Mouse (Mus musculus): ENCODE measurements around the gene Hbq1a. TPM values are rescaled to one million over a fixed set of nuclear protein-coding genes. Genes with fewer than 3 reads are reported as not detected.
"Not testable (repeated sequence)": the region's sequence is repeated elsewhere in the genome, so short reads cannot be mapped to it uniquely, and the experiment has no call there.

Hbq1a gene
- 0.69 and 1.1 TPM in 2 replicates for polyA plus RNA-seq (2015; fragmentation: Nextera tagmentation; extraction: Ambion mirVana)

GRCm38 (mm10) chr11:32299865-32300264, at the start of gene Hbq1a:
Gene Hbq1a, plus strand, starts transcription at chr11:32300069.
- not testable (repeated sequence) for H3K27me3 ChIP-seq; H3K4me1 ChIP-seq; H3K36me3 ChIP-seq; H3K9ac ChIP-seq (replicated peaks); H3K9me3 ChIP-seq; H3K27ac ChIP-seq (replicated peaks)
- peak within 1 kb of the TSS; percentile 29 for H3K4me3 ChIP-seq
- ATAC-seq (replicated peaks), result peak; percentile 55; the same call in 1 of the 2 replicates
- WGBS, result 5% methylated on average over 16 of the region's 16 CpGs
- H3K4me2 ChIP-seq (replicated peaks), result peak within 1 kb of the TSS; percentile 40

- no peaks in the 10 kb centered on the region for H3K4me1 ChIP-seq
- H3K27me3 ChIP-seq, result no peaks in the 10 kb centered on the region
- no peak overlapping the region for H3K4me2 ChIP-seq (replicated peaks)
- WGBS, result 86% methylated on average over 8 of the region's 8 CpGs
- ATAC-seq (replicated peaks), result no peak
- H3K9ac ChIP-seq (replicated peaks), result no peak overlapping the region
- H3K27ac ChIP-seq (replicated peaks), result no peak overlapping the region
- H3K4me3 ChIP-seq, result no peak overlapping the region
- peaks cover 40% of the 10 kb centered on the region for H3K36me3 ChIP-seq
- H3K9me3 ChIP-seq, result no peaks in the 10 kb centered on the region
These were observed 48.7 kb upstream of the Hbq1a start for GRCm38 (mm10) chr11:32250880-32251763.

GRCm38 (mm10) chr11:32253121-32253520, 46.7 kb upstream of the Hbq1a start:
- Histone ChIP-seq H3K4me1 (no peaks in the 10 kb centered on the region), H3K4me3 (no peak overlapping the region), H3K27ac (replicated peaks) (no peak overlapping the region), H3K9ac (replicated peaks) (no peak overlapping the region), H3K27me3 (no peaks in the 10 kb centered on the region), H3K4me2 (replicated peaks) (no peak overlapping the region), H3K9me3 (no peaks in the 10 kb centered on the region), H3K36me3 (peaks cover 25% of the 10 kb centered on the region)
- no peak for ATAC-seq (replicated peaks)
- WGBS, result 97% methylated on average over 1 of the region's 1 CpGs

GRCm38 (mm10) chr11:32256146-32256545, 43.7 kb upstream of the Hbq1a start:
- Histone ChIP-seq H3K9ac (replicated peaks) (no peak overlapping the region), H3K4me1 (no peaks in the 10 kb centered on the region), H3K27me3 (no peaks in the 10 kb centered on the region)

GRCm38 (mm10) chr11:32256566-32256965, 43.3 kb upstream of the Hbq1a start:
- peaks cover 15% of the 10 kb centered on the region for H3K36me3 ChIP-seq
- no peak overlapping the region for H3K4me3 ChIP-seq
- no peak overlapping the region for H3K27ac ChIP-seq (replicated peaks)
- no peaks in the 10 kb centered on the region for H3K4me1 ChIP-seq
- whole genome bisulfite sequencing, result 89% methylated on average over 3 of the region's 3 CpGs
- H3K27me3 ChIP-seq, result no peaks in the 10 kb centered on the region
- H3K4me2 ChIP-seq (replicated peaks), result no peak overlapping the region
- no peak overlapping the region for H3K9ac ChIP-seq (replicated peaks)
- no peaks in the 10 kb centered on the region for H3K9me3 ChIP-seq
- ATAC-seq (replicated peaks), result no peak

More at GRCm38 (mm10) chr11:32256146-32256545, 43.7 kb upstream of the Hbq1a start:
- no peaks in the 10 kb centered on the region for H3K9me3 ChIP-seq
- no peak overlapping the region for H3K27ac ChIP-seq (replicated peaks)
- H3K4me2 ChIP-seq (replicated peaks), result no peak overlapping the region
- H3K36me3 ChIP-seq, result peaks cover 17% of the 10 kb centered on the region
- no peak overlapping the region for H3K4me3 ChIP-seq
- no peak for ATAC-seq (replicated peaks)
- WGBS, result 85% methylated on average over 1 of the region's 1 CpGs

- no peak overlapping the region for H3K27ac ChIP-seq (replicated peaks)
- no peaks in the 10 kb centered on the region for H3K9me3 ChIP-seq
- no peaks in the 10 kb centered on the region for H3K27me3 ChIP-seq
- H3K4me1 ChIP-seq, result peaks cover 12% of the 10 kb centered on the region
- H3K4me3 ChIP-seq, result no peak overlapping the region
- WGBS, result 93% methylated on average over 10 of the region's 10 CpGs
- H3K9ac ChIP-seq (replicated peaks), result no peak overlapping the region
- no peaks in the 10 kb centered on the region for H3K36me3 ChIP-seq
- no peak for ATAC-seq (replicated peaks)
- H3K4me2 ChIP-seq (replicated peaks), result no peak overlapping the region
These were observed 37.0 kb upstream of the Hbq1a start for GRCm38 (mm10) chr11:32262674-32263415.

GRCm38 (mm10) chr11:32265117-32265738, 34.6 kb upstream of the Hbq1a start:
- H3K9me3 ChIP-seq, result no peaks in the 10 kb centered on the region
- H3K4me1 ChIP-seq, result peaks cover 16% of the 10 kb centered on the region
- H3K9ac ChIP-seq (replicated peaks), result no peak overlapping the region
- no peak overlapping the region for H3K4me2 ChIP-seq (replicated peaks)
- 95% methylated on average over 3 of the region's 3 CpGs for WGBS
- no peak for ATAC-seq (replicated peaks)
- no peaks in the 10 kb centered on the region for H3K27me3 ChIP-seq
- no peak overlapping the region for H3K27ac ChIP-seq (replicated peaks)
- H3K4me3 ChIP-seq, result no peak overlapping the region
- no peaks in the 10 kb centered on the region for H3K36me3 ChIP-seq

- no peak overlapping the region for H3K27ac ChIP-seq (replicated peaks)
- H3K9ac ChIP-seq (replicated peaks), result no peak overlapping the region
- H3K9me3 ChIP-seq, result no peaks in the 10 kb centered on the region
- H3K36me3 ChIP-seq, result no peaks in the 10 kb centered on the region
- H3K4me1 ChIP-seq, result peaks cover 16% of the 10 kb centered on the region
- no peak for ATAC-seq (replicated peaks)
- no peak overlapping the region for H3K4me3 ChIP-seq
- no peaks in the 10 kb centered on the region for H3K27me3 ChIP-seq
- WGBS, result 95% methylated on average over 6 of the region's 6 CpGs
- H3K4me2 ChIP-seq (replicated peaks), result no peak overlapping the region
These were observed 33.7 kb upstream of the Hbq1a start for GRCm38 (mm10) chr11:32266194-32266593.

GRCm38 (mm10) chr11:32266776-32267175, 33.1 kb upstream of the Hbq1a start:
- H3K27ac ChIP-seq (replicated peaks), result peak overlapping the region; percentile 91
- H3K4me2 ChIP-seq (replicated peaks), result peak overlapping the region; percentile 57
- H3K4me1 ChIP-seq, result peaks cover 16% of the 10 kb centered on the region
- no peaks in the 10 kb centered on the region for H3K36me3 ChIP-seq
- peak overlapping the region; percentile 81 for H3K4me3 ChIP-seq
- 21% methylated on average over 6 of the region's 6 CpGs for WGBS
- peak overlapping the region; percentile 97 for H3K9ac ChIP-seq (replicated peaks)
- H3K9me3 ChIP-seq, result no peaks in the 10 kb centered on the region
- no peak for ATAC-seq (replicated peaks)
- H3K27me3 ChIP-seq, result no peaks in the 10 kb centered on the region

GRCm38 (mm10) chr11:32267188-32267884, 32.5 kb upstream of the Hbq1a start, which contains the start of gene Nprl3:
Gene Nprl3, minus strand, starts transcription at chr11:32267707.
- Histone ChIP-seq H3K4me2 (replicated peaks) (peak within 1 kb of the TSS; percentile 57), H3K27ac (replicated peaks) (peak within 1 kb of the TSS; percentile 91), H3K9ac (replicated peaks) (peak within 1 kb of the TSS; percentile 97), H3K4me3 (peak within 1 kb of the TSS; percentile 81), H3K4me1 (peaks cover 16% of the 10 kb centered on the region), H3K36me3 (no peaks in the 10 kb centered on the region), H3K9me3 (no peaks in the 10 kb centered on the region), H3K27me3 (no peaks in the 10 kb centered on the region)
- under 1% methylated on average over 54 of the region's 54 CpGs for WGBS
- peak; percentile 100 for ATAC-seq (replicated peaks)

- H3K4me2 ChIP-seq (replicated peaks), result peak overlapping the region; percentile 57
- peak overlapping the region; percentile 48 for H3K9ac ChIP-seq (replicated peaks)
- H3K27ac ChIP-seq (replicated peaks), result peak overlapping the region; percentile 39; the same call in 1 of the 2 replicates
- peaks cover 16% of the 10 kb centered on the region for H3K4me1 ChIP-seq
- peak; percentile 48 for ATAC-seq (replicated peaks)
- H3K27me3 ChIP-seq, result no peaks in the 10 kb centered on the region
- H3K9me3 ChIP-seq, result no peaks in the 10 kb centered on the region
- H3K36me3 ChIP-seq, result no peaks in the 10 kb centered on the region
- 23% methylated on average over 5 of the region's 5 CpGs for WGBS
- peak overlapping the region; percentile 81 for H3K4me3 ChIP-seq
These were observed 31.9 kb upstream of the Hbq1a start for GRCm38 (mm10) chr11:32267964-32268363.

Data from forebrain, embryonic 15.5 days (tissue).